Mouse (Mus musculus) embryonic fibroblast, embryonic 13.5 days (primary cell): ENCODE data around the gene Sprr4.

Experiments used
- CTCF ChIP-seq: IDR thresholded peaks from 2 replicates; pipeline ENCODE4 v1.5.1; 2011; ENCODE audit warnings: mild to moderate bottlenecking, control low read depth, low read length, moderate library complexity, borderline replicate concordance; ENCODE audit not compliant: insufficient read depth
- POLR2A ChIP-seq: IDR thresholded peaks from 2 replicates; pipeline ENCODE4 v1.6.1; 2011; ENCODE audit warnings: low read depth, mild to moderate bottlenecking, control low read depth, low read length, moderate library complexity

DNA sequence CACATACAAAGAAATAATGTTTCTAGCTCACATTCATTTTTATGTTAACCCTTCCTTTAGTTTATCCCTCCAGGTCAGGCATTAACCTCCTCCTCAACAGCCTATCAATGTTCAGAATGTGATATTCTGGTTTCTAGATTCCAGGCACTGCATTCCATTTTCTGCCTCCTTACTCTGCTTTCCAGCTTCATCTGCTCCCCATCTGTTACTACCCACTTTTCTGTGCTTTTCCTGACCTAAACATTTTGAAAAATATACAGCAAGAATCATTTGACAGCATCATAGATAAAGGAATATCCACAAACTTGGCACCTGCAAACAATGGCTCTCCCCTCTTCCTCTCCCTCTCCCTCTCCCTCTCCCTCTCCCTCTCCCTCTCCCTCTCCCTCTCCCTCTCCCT lies 3.2 kb upstream of the Sprr4 start:
- TF ChIP-seq CTCF = no peak
- no peak for TF ChIP-seq POLR2A
